Mouse (Mus musculus) kidney, embryonic 14.5 days (tissue): ENCODE measurements at regions not wholly inside any gene's neighbourhood (a gene's known extent, or its start where the extent isn't known, plus 50 kb on each side); places are given as distances from the start of the nearest gene placed in this dataset.
A peak's percentile ranks its signal among the peaks of the same experiment; 100 is the strongest.

Experiments used
- ATAC-seq: fragments of 200-750 bp; cut with Nextera tagmentation; 2 replicates; pipeline ENCODE4 v1.8.0; 2017; ENCODE audit warnings: moderate number of reproducible peaks, mild to moderate bottlenecking, moderate TSS enrichment, moderate library complexity; ENCODE audit not compliant: low FRiP score, low TSS enrichment
- H3K27ac ChIP-seq: fragments of 300-500 bp; sonication (generic); 2 replicates; pipeline ENCODE4 v1.5.1; 2014; ENCODE audit warnings: low read depth, mild to moderate bottlenecking, low read length, moderate library complexity, mixed read lengths
- H3K27me3 ChIP-seq: fragments of 300-500 bp; sonication (generic); 2 replicates; pipeline ENCODE4 v1.6.1; 2014; ENCODE audit warnings: mild to moderate bottlenecking, low read length; ENCODE audit not compliant: control insufficient read depth, insufficient read depth
- H3K36me3 ChIP-seq: fragments of 300-500 bp; sonication (generic); 2 replicates; pipeline ENCODE4 v1.6.1; 2014; ENCODE audit warnings: low read length, mixed read lengths; ENCODE audit not compliant: control insufficient read depth, insufficient read depth
- H3K4me1 ChIP-seq: fragments of 300-500 bp; sonication (generic); 2 replicates; pipeline ENCODE4 v1.6.1; 2014; ENCODE audit warnings: low read length, mixed read lengths; ENCODE audit not compliant: control insufficient read depth, insufficient read depth
- H3K4me2 ChIP-seq: fragments of 300-500 bp; sonication (generic); replicated peaks from 2 replicates; pipeline ENCODE4 v1.6.1; 2014; ENCODE audit warnings: low read depth, mild to moderate bottlenecking, low read length
- H3K4me3 ChIP-seq: fragments of 300-500 bp; sonication (generic); 2 replicates; pipeline ENCODE4 v1.5.1; 2014; ENCODE audit warnings: mild to moderate bottlenecking, low read length
- H3K9ac ChIP-seq: fragments of 300-500 bp; sonication (generic); 2 replicates; pipeline ENCODE4 v1.6.1; 2014; ENCODE audit warnings: low read depth, mild to moderate bottlenecking, low read length, moderate library complexity
- H3K9me3 ChIP-seq: fragments of 300-500 bp; sonication (generic); 2 replicates; pipeline ENCODE4 v1.6.1; 2016; ENCODE audit warnings: low read length; ENCODE audit not compliant: control insufficient read depth
- WGBS: fragments of 180-500 bp; shearing (Covaris S2); extraction: QIAGEN DNeasy Blood & Tissue Kit; methylation state at CpG from one replicate; pipeline ENCODE4 v1.1.7; 2014; 5-methylcytosine and 5-hydroxymethylcytosine counted together

- 61% methylated on average over 5 of the region's 5 CpGs for WGBS
Measured at GRCm38 (mm10) chrX:11905231-11905630, 254.9 kb downstream of the Bcor start.

DNA sequence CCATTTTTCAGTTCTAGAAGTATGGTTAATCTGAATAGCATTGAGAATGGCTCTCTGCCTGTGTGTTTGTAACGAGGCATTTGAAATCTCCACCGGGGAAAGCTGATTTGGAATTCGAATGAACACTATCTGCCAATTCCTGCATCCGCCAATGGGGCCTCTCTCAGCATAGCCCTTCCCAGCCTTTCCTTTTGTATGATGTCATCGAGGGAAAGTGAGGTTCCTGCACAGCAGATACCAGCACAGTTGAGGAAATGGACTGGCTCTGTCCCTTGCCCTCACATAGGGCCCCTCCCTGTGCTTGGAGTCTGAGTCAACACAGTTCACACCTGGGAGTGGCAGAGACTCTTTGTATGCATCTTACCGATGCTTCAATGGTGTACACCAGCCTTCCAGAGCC lies 253.0 kb downstream of the Bcor start:
- Histone ChIP-seq H3K9me3 (no peaks in the 10 kb centered on the region), H3K4me1 (no peaks in the 10 kb centered on the region), H3K27ac (no peak overlapping the region), H3K4me3 (no peak overlapping the region), H3K27me3 (no peaks in the 10 kb centered on the region), H3K4me2 (no peak overlapping the region), H3K36me3 (no peaks in the 10 kb centered on the region), H3K9ac (no peak overlapping the region)
- no peak for ATAC-seq
- 82% methylated on average over 6 of the region's 6 CpGs for WGBS

More at GRCm38 (mm10) chrX:11905231-11905630, 254.9 kb downstream of the Bcor start:
- H3K9ac ChIP-seq = no peak overlapping the region
- H3K27ac ChIP-seq = no peak overlapping the region
- no peaks in the 10 kb centered on the region for H3K4me1 ChIP-seq
- H3K9me3 ChIP-seq = no peaks in the 10 kb centered on the region
- ATAC-seq = no peak
- H3K4me2 ChIP-seq = no peak overlapping the region
- H3K36me3 ChIP-seq = no peaks in the 10 kb centered on the region
- no peaks in the 10 kb centered on the region for H3K27me3 ChIP-seq
- H3K4me3 ChIP-seq = no peak overlapping the region

- 75% methylated on average over 10 of the region's 10 CpGs for WGBS
- no peaks in the 10 kb centered on the region for H3K36me3 ChIP-seq
- H3K9me3 ChIP-seq = no peaks in the 10 kb centered on the region
- H3K27me3 ChIP-seq = no peaks in the 10 kb centered on the region
- H3K4me1 ChIP-seq = no peaks in the 10 kb centered on the region
- no peak overlapping the region for H3K4me3 ChIP-seq
- H3K27ac ChIP-seq = no peak overlapping the region
- no peak overlapping the region for H3K9ac ChIP-seq
- ATAC-seq = no peak
- H3K4me2 ChIP-seq = no peak overlapping the region
Measured at GRCm38 (mm10) chrX:11915984-11916383, 244.2 kb downstream of the Bcor start.

- ATAC-seq = no peak
- 65% methylated on average over 2 of the region's 2 CpGs for WGBS
- H3K27ac ChIP-seq = no peak overlapping the region
- H3K9ac ChIP-seq = no peak overlapping the region
- H3K4me3 ChIP-seq = no peak overlapping the region
- H3K4me1 ChIP-seq = no peaks in the 10 kb centered on the region
- H3K9me3 ChIP-seq = no peaks in the 10 kb centered on the region
- H3K27me3 ChIP-seq = no peaks in the 10 kb centered on the region
- H3K36me3 ChIP-seq = no peaks in the 10 kb centered on the region
- H3K4me2 ChIP-seq = no peak overlapping the region
Measured at GRCm38 (mm10) chrX:11920231-11920630, 239.9 kb downstream of the Bcor start.

DNA sequence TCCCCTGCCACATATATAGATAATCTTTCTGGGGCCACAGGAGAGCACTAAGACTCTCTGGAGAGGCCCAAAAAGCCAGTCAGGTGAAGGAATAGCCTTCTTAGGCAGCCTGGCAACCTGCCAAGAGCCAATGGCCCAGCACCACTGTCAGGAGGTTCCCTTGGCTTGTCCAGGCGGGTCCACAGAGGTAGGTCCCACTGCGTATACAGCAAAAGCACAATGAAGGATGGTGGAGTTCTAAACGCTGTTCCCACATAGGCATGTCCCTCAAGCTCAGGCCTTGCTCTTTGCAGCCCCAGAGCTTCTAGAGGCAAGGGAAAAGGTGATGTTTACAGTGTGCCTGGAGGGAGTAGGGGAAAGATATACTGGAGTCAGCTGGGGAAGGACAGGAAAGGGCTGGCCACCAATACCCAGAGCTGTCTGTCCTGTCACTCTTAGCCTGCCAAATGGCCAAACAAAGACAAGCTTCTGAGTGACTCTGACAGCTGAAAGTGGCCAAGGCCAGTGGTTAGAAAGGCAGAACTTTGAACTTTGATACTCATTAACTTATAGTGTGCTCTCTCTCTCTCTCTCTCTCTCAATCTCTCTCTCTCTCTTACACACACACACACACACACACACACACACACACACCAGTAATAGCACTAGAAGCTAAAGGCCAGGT lies 235.4 kb downstream of the Bcor start:
- Histone ChIP-seq H3K4me1 (no peaks in the 10 kb centered on the region), H3K9me3 (no peaks in the 10 kb centered on the region), H3K9ac (no peak overlapping the region), H3K27me3 (no peaks in the 10 kb centered on the region), H3K4me2 (no peak overlapping the region), H3K36me3 (no peaks in the 10 kb centered on the region), H3K27ac (no peak overlapping the region), H3K4me3 (no peak overlapping the region)
- ATAC-seq = no peak
- WGBS = 71% methylated on average over 3 of the region's 3 CpGs

GRCm38 (mm10) chrX:11926868-11927535 lies 233.2 kb downstream of the Bcor start:
- Histone ChIP-seq H3K4me1 (no peaks in the 10 kb centered on the region), H3K27me3 (no peaks in the 10 kb centered on the region), H3K36me3 (no peaks in the 10 kb centered on the region), H3K9ac (no peak overlapping the region), H3K4me2 (no peak overlapping the region), H3K4me3 (no peak overlapping the region), H3K9me3 (no peaks in the 10 kb centered on the region), H3K27ac (no peak overlapping the region)
- 22% methylated on average over 10 of the region's 10 CpGs for WGBS
- no peak for ATAC-seq

- Histone ChIP-seq H3K36me3 (no peaks in the 10 kb centered on the region), H3K4me2 (no peak overlapping the region), H3K9ac (no peak overlapping the region), H3K27ac (no peak overlapping the region), H3K27me3 (no peaks in the 10 kb centered on the region), H3K9me3 (no peaks in the 10 kb centered on the region), H3K4me3 (no peak overlapping the region), H3K4me1 (no peaks in the 10 kb centered on the region)
- ATAC-seq = no peak
- 47% methylated on average over 6 of the region's 6 CpGs for WGBS
Measured at GRCm38 (mm10) chrX:11929448-11929847, 230.7 kb downstream of the Bcor start.

- 35% methylated on average over 9 of the region's 9 CpGs for WGBS
- H3K4me1 ChIP-seq = no peaks in the 10 kb centered on the region
Measured at GRCm38 (mm10) chrX:11931432-11931831, 228.7 kb downstream of the Bcor start.

GRCm38 (mm10) chrX:11935337-11935736 lies 224.8 kb downstream of the Bcor start:
- no peak overlapping the region for H3K27ac ChIP-seq
- no peak overlapping the region for H3K4me2 ChIP-seq
- no peaks in the 10 kb centered on the region for H3K27me3 ChIP-seq
- no peaks in the 10 kb centered on the region for H3K4me1 ChIP-seq
- WGBS = 63% methylated on average over 5 of the region's 5 CpGs
- H3K9ac ChIP-seq = no peak overlapping the region
- no peaks in the 10 kb centered on the region for H3K9me3 ChIP-seq
- ATAC-seq = no peak
- H3K4me3 ChIP-seq = no peak overlapping the region
- no peaks in the 10 kb centered on the region for H3K36me3 ChIP-seq

More at GRCm38 (mm10) chrX:11931432-11931831, 228.7 kb downstream of the Bcor start:
- Histone ChIP-seq H3K4me2 (no peak overlapping the region), H3K4me3 (no peak overlapping the region), H3K9ac (no peak overlapping the region), H3K9me3 (no peaks in the 10 kb centered on the region), H3K36me3 (no peaks in the 10 kb centered on the region), H3K27me3 (no peaks in the 10 kb centered on the region), H3K27ac (no peak overlapping the region)
- 0 out of 2 replicates have a peak, but pooled peaks have one; percentile 52 for ATAC-seq
